Mouse (Mus musculus) heart, postnatal 0 days (tissue): ENCODE measurements at regions not wholly inside any gene's neighbourhood (a gene's known extent, or its start where the extent isn't known, plus 50 kb on each side); places are given as distances from the start of the nearest gene placed in this dataset.

Source experiments
- CTCF ChIP-seq: IDR thresholded peaks from 2 replicates; pipeline ENCODE4 v1.5.1; 2016; ENCODE audit warnings: antibody characterized with exemption, control low read depth, low read depth
- EP300 ChIP-seq: IDR thresholded peaks from 2 replicates; pipeline ENCODE4 v1.6.1; 2016; ENCODE audit warnings: antibody characterized with exemption, low read depth

DNA sequence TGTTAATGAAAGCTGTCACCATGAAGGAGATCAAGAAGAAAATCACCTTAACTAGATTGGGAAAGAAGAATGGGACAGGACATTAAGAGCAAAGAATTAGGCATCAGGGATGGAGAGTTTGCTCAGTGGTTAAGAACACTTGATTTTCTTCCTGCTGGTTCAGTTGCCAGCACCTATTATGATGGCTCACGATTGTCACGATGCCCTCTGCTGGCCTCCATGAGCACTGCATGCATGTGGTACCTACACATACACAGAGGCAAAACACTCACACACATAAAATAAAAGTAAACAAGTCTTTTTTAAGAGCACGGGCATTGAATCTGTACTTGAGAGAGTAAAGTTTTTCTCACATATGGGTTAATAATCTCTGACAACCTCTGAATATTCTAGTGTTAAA lies 88.1 kb upstream of the Elac2 start:
- TF ChIP-seq EP300 (no peak), CTCF (peak; percentile 48)
